Mouse (Mus musculus) neural tube, embryonic 14.5 days (tissue): Measurements from ENCODE around the gene Wnt7b. TPM values are rescaled to one million over a fixed set of nuclear protein-coding genes. Genes with fewer than 3 reads are reported as not detected.

ENCODE experiments used
- ATAC-seq: fragments of 200-750 bp; cut with Nextera tagmentation; 2 replicates; pipeline ENCODE4 v1.8.0; 2017; ENCODE audit warnings: low read depth, mild to moderate bottlenecking, moderate TSS enrichment, moderate library complexity
- H3K27ac ChIP-seq: fragments of 300-500 bp; sonication (generic); 2 replicates; pipeline ENCODE4 v1.5.1; 2014; ENCODE audit warnings: low read depth, mild to moderate bottlenecking, control low read depth, low read length, moderate library complexity, mixed read lengths
- H3K27me3 ChIP-seq: fragments of 300-500 bp; sonication (generic); 2 replicates; pipeline ENCODE4 v1.6.1; 2014; ENCODE audit warnings: low read length; ENCODE audit not compliant: control insufficient read depth, insufficient read depth
- H3K36me3 ChIP-seq: fragments of 300-500 bp; sonication (generic); 2 replicates; pipeline ENCODE4 v1.6.1; 2014; ENCODE audit warnings: low read length, mixed read lengths; ENCODE audit not compliant: control insufficient read depth, insufficient read depth
- H3K4me1 ChIP-seq: fragments of 300-500 bp; sonication (generic); 2 replicates; pipeline ENCODE4 v1.6.1; 2014; ENCODE audit warnings: low read length; ENCODE audit not compliant: control insufficient read depth, insufficient read depth
- H3K4me2 ChIP-seq: fragments of 300-500 bp; sonication (generic); 2 replicates; pipeline ENCODE4 v1.6.1; 2014; ENCODE audit warnings: mild to moderate bottlenecking, low read depth, low read length, control low read depth
- H3K4me3 ChIP-seq: fragments of 300-500 bp; sonication (generic); 2 replicates; pipeline ENCODE4 v1.5.1; 2014; ENCODE audit warnings: low read depth, low read length, control low read depth, mixed read lengths
- H3K9ac ChIP-seq: fragments of 300-500 bp; sonication (generic); replicated peaks from 2 replicates; pipeline ENCODE4 v1.6.1; 2014; ENCODE audit warnings: low read depth, mild to moderate bottlenecking, control low read depth, low read length, mixed read lengths
- H3K9me3 ChIP-seq: fragments of 300-500 bp; sonication (generic); 2 replicates; pipeline ENCODE4 v1.6.1; 2016; ENCODE audit warnings: low read length; ENCODE audit not compliant: control insufficient read depth
- WGBS: fragments of 180-500 bp; shearing (Covaris S2); extraction: QIAGEN DNeasy Blood & Tissue Kit; methylation state at CpG from one replicate; pipeline ENCODE4 v1.1.7; 2014; 5-methylcytosine and 5-hydroxymethylcytosine counted together
- polyA plus RNA-seq: library from polyadenylated mRNA; unstranded; fragments of >200 nt; fragmentation: Nextera tagmentation; extraction: Ambion mirVana; gene quantifications from 2 replicates; pipeline ENCODE4 v1.2.1, GENCODE M21; 2014

Wnt7b gene
- 17.3 and 25.0 TPM in 2 replicates for polyA plus RNA-seq

DNA sequence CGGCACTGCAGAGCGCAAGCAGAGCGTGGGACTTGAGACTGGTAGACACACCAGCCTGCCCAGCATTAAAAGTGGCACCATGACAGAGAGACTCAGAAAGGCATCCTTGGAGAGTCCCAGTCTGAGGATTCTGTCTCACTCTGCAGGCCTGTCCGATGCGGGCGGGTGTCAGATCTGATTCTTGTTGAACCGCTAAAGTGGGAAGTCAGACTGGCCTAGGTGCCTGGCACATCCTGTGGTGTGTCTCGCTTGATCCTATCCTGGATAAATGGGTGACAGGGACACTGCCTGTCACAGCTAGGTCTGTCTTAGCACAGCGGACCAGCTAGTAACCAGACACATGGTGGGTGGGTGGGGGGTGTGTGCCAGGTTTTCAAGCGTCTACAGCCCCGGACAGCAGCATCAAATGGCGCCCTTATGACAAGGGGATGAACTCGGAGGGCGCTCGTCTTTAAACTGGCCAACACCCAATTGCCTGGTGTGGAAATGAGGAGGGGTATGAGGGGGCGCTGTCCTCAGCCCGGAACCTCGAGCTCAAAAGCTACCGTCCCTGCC is at the start of gene Wnt7b:
TSS of gene Wnt7b (minus strand) at position 118 of the 555 bp plus-strand sequence.
- peak within 1 kb of the TSS; percentile 67 for H3K9ac ChIP-seq
- H3K9me3 ChIP-seq, result no peaks in the 10 kb centered on the region
- H3K27ac ChIP-seq, result peak within 1 kb of the TSS; percentile 28; the same call in 1 of the 2 replicates
- H3K4me3 ChIP-seq, result peak within 1 kb of the TSS; percentile 64
- peaks cover 28% of the 10 kb centered on the region for H3K27me3 ChIP-seq
- peak within 1 kb of the TSS; percentile 100 for H3K4me2 ChIP-seq
- H3K36me3 ChIP-seq, result no peaks in the 10 kb centered on the region
- peaks cover 20% of the 10 kb centered on the region for H3K4me1 ChIP-seq
- ATAC-seq, result no peak
- WGBS, result 1% methylated on average over 19 of the region's 19 CpGs

DNA sequence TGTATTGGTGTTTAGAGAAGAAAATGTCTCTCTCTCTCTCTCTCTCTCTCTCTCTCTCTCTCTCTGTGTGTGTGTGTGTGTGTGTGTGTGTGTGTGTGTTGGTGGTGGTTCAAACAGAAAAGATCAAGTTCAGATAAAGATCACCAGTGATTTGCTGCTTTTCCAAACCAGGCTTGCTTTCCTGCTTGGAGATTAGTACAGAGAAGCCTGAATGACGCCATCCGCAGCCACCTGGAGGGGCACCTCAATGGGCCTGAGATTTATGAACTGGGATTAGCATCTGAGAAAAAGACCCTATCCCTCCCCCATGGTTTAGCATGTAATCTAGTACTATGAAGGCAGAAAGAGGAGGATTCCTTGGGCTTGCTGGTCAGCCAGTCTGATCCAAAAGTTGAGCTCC is 49.3 kb upstream of the Wnt7b start:
- WGBS, result 13% methylated on average over 2 of the region's 2 CpGs
- Histone ChIP-seq H3K27ac (no peak overlapping the region), H3K9ac (no peak overlapping the region)

DNA sequence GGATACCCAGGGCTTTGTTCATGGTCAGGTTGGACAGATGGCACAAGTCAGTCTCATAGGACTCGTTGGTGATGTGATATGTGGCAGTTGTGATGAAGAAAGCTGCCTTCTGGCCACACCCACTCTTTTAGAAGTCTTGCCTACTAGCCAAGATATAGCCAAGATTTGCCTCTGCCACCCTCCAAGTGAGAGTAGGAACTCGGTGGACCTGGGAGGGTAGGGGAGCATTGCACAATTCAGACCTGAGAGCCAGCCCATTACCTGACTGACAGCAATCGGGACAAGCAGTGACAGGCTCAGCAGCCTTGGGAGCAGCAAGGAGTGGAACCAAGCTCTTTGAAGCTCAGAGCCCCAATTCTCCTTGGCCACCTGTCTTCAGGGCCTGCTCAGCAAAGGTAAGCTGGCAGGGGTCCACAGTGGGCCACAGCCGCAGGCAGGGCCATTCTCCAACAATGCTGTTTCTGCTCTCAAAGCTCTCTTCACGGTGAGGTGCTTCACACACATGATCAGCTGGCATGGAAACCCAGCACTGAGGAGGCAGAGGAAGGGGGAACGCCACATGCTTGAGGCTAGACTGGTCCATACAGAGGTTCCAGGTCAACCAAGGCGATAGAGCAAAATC is 47.8 kb upstream of the Wnt7b start:
- ATAC-seq, result no peak
- no peak overlapping the region for H3K9ac ChIP-seq
- no peak overlapping the region for H3K4me2 ChIP-seq
- WGBS, result 74% methylated on average over 7 of the region's 7 CpGs
- H3K4me1 ChIP-seq, result 0 out of 2 replicates have a peak, but pooled peaks cover 5% of the 10 kb centered on the region
- H3K4me3 ChIP-seq, result no peak overlapping the region
- no peaks in the 10 kb centered on the region for H3K9me3 ChIP-seq
- H3K27me3 ChIP-seq, result no peaks in the 10 kb centered on the region
- H3K27ac ChIP-seq, result no peak overlapping the region
- H3K36me3 ChIP-seq, result no peaks in the 10 kb centered on the region

More for the DNA sequence above, 49.3 kb upstream of the Wnt7b start:
- Histone ChIP-seq H3K36me3 (no peaks in the 10 kb centered on the region), H3K4me2 (no peak overlapping the region), H3K9me3 (no peaks in the 10 kb centered on the region), H3K4me3 (no peak overlapping the region), H3K27me3 (no peaks in the 10 kb centered on the region), H3K4me1 (0 out of 2 replicates have a peak, but pooled peaks cover 5% of the 10 kb centered on the region)
- ATAC-seq, result no peak

DNA sequence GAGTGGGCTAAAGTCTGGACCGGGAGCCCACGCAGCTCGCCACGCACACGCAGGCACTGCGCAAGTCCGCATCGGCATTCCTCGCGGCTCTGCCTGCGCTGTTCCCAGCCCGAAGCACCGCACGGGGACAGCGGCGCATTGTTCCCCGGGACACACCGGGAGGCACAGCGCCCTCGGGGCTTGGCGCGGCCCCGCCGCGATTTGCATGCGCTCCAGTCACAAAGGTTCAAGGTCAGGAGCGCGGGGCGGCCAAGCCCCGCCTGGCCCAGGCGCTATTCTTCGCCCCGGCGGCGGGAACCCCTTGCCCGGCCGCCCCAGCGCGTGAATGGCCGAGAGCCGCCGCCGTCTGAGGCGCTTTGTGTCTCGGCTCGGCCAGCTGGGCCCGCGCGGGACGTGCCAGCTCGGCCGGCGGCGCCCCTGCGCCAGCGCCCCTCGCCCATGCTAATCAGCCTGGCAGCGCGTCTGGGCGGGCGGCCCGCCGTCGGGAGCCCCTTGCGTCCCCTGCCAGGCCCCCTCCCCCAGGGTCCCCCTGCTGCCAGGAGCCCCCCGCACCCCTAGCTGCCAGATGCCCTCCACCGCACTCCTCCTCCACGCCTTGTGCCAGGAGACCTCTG is 43.5 kb upstream of the Wnt7b start:
- no peaks in the 10 kb centered on the region for H3K36me3 ChIP-seq
- 1% methylated on average over 61 of the region's 68 CpGs for WGBS
- H3K9ac ChIP-seq, result peak overlapping the region; percentile 76
- H3K27ac ChIP-seq, result peak overlapping the region; percentile 80
- H3K27me3 ChIP-seq, result no peaks in the 10 kb centered on the region
- ATAC-seq, result peak; percentile 85
- no peaks in the 10 kb centered on the region for H3K9me3 ChIP-seq
- 0 out of 2 replicates have a peak, but pooled peaks cover 5% of the 10 kb centered on the region for H3K4me1 ChIP-seq
- peak overlapping the region; percentile 86 for H3K4me2 ChIP-seq
- H3K4me3 ChIP-seq, result peak overlapping the region; percentile 45

DNA sequence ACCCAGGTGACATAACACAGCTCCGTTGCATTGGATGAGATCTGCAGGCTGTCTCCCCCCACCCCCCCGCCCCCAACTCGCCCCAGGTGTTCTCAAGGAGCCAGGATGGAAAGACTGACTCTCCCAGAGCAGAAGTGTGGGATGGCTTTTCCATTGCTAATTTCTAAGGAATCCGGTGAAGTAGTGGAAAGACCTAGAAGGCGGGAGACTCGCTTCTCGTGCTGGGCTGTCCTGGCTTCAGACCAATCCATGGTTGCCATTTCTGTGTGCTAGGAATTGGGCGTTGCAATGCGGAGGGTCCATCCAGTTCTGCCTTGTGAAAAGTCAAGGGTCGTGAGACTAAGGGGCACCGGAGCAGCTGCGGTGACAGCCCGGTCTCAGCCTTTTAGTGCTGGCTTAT is 39.9 kb upstream of the Wnt7b start:
- Histone ChIP-seq H3K9me3 (no peaks in the 10 kb centered on the region), H3K4me1 (0 out of 2 replicates have a peak, but pooled peaks cover 5% of the 10 kb centered on the region), H3K27ac (no peak overlapping the region), H3K4me3 (no peak overlapping the region), H3K9ac (no peak overlapping the region), H3K27me3 (no peaks in the 10 kb centered on the region), H3K4me2 (no peak overlapping the region), H3K36me3 (no peaks in the 10 kb centered on the region)
- 84% methylated on average over 13 of the region's 13 CpGs for WGBS
- no peak for ATAC-seq

DNA sequence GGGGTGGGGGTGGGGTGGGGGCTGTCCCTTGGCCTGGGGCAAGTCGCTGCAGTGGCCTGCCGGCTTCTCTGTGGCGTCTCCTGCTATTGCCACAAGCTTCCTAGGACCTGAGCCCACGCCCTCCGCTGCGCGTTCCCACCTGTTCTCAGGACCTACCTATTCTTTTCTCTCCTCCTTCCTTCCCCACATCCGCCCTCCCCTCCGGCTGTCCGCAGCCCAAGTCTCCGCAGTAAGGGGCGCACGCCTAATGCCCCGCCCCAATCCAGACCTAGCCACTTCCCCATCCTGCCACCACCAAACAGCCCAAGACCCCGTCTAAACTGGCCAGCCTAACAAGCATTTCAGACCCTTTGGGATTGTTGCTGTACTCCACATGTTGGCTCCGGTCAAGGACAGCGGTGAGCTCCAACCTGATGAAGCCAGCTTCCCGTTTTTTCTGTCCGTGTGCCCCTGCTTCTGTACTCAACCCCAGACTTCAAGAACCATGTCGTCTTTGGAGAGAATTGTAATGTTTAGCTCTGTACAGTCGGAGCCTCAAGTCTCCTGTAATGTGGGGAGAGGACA is 33.3 kb upstream of the Wnt7b start:
- no peak for ATAC-seq
- peaks cover 18% of the 10 kb centered on the region; the same call in 1 of the 2 replicates for H3K4me1 ChIP-seq

DNA sequence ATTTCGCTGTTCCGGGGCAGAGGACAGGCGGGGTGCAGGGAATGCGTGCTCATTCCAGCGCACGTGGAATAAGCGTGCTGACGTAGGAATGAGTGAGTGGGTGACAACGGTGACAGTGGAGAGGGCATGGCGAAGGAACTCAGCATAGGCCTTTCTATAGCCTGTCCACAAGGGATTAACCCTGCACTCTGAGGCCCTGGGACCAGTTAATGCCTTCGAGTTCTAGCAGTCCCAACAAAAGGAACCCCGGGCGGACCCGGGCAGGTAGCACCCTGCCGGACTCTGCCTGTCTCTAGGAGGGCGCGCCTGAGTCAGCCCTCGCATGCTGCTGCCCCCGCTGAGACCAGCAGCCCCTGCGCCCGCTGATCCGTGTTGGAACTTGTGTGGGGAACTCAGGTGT is 32.8 kb upstream of the Wnt7b start:
- H3K27ac ChIP-seq, result peak overlapping the region; percentile 86; the same call in 1 of the 2 replicates
- no peaks in the 10 kb centered on the region for H3K9me3 ChIP-seq
- H3K9ac ChIP-seq, result no peak overlapping the region
- H3K4me1 ChIP-seq, result peaks cover 18% of the 10 kb centered on the region; the same call in 1 of the 2 replicates
- H3K4me3 ChIP-seq, result no peak overlapping the region
- no peak overlapping the region for H3K4me2 ChIP-seq
- 0 out of 2 replicates have a peak, but pooled peaks cover 3% of the 10 kb centered on the region for H3K27me3 ChIP-seq
- no peak for ATAC-seq
- WGBS, result 46% methylated on average over 22 of the region's 22 CpGs
- no peaks in the 10 kb centered on the region for H3K36me3 ChIP-seq

More for the DNA sequence above, 33.3 kb upstream of the Wnt7b start:
- 0 out of 2 replicates have a peak overlapping the region, but pooled peaks have one; percentile 16 for H3K27ac ChIP-seq
- 0 out of 2 replicates have a peak, but pooled peaks cover 3% of the 10 kb centered on the region for H3K27me3 ChIP-seq
- no peaks in the 10 kb centered on the region for H3K9me3 ChIP-seq
- no peaks in the 10 kb centered on the region for H3K36me3 ChIP-seq
- WGBS, result 38% methylated on average over 21 of the region's 21 CpGs
- no peak overlapping the region for H3K9ac ChIP-seq
- no peak overlapping the region for H3K4me3 ChIP-seq
- no peak overlapping the region for H3K4me2 ChIP-seq

DNA sequence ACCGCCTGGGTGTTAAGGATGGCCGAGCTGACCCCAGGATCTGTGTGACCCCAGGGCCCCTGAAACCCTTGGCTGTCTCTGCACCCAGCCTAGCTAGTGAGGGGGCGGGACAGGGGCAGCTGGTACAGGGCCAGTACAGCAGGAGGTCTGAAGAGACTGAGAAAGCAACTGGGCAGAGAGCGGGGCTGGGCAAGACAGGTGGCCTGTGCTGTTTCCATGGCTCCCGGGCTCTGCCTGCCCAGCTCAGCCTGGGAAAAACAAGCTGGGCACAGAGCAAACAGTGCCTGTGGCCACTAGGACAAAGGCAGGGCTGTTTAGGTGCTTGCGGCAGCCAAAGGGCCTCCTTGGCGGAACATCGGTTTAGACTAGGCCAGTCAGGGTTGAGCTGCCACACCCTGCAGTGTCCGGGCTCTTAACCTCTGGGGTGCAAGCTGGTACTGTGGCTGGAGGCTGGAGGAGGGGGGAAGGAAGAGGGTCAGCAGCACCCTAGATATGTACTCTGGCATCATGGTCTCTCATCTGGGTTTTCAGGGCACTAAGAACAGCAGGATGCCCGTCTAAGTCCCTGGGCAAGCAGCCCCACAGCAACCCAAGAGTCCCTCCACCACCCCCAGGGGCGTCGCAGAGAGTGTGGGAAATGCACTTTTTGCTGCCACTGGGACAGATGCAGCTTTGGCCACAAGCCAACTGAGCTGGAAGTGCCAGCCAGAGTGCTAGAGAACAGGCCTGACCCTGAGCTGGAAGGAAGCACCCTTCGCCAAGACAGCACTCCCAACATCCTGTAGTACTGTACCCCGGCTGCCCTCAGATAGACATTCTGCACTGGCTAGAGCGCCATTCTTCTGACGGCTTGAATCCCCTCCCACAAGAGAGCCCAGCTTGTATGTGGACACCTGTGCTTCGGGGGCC is 31.3 kb upstream of the Wnt7b start:
- no peak overlapping the region for H3K4me3 ChIP-seq
- peak; percentile 83 for ATAC-seq
- peaks cover 18% of the 10 kb centered on the region; the same call in 1 of the 2 replicates for H3K4me1 ChIP-seq
- WGBS, result 35% methylated on average over 17 of the region's 17 CpGs
- H3K4me2 ChIP-seq, result no peak overlapping the region
- H3K27ac ChIP-seq, result peak overlapping the region; percentile 86
- H3K36me3 ChIP-seq, result no peaks in the 10 kb centered on the region
- H3K27me3 ChIP-seq, result 0 out of 2 replicates have a peak, but pooled peaks cover 3% of the 10 kb centered on the region
- no peaks in the 10 kb centered on the region for H3K9me3 ChIP-seq
- no peak overlapping the region; the same call in 1 of the 2 replicates for H3K9ac ChIP-seq
